Mouse (Mus musculus): ENCODE data around the gene Ncor2.

- TF ChIP-seq GATA1 (IDR thresholded peaks at IDR 0.05; ENCODE audit: low read length) (no peak), TAL1 (IDR thresholded peaks at IDR 0.05; ENCODE audit: low read length) (no peak)
Measured at GRCm38 (mm10) chr5:125159804-125160405, 19.1 kb downstream of the Ncor2 start.
